Mouse (Mus musculus): ENCODE measurements around the gene Trim11. TPM values are rescaled to one million over a fixed set of nuclear protein-coding genes. Genes with fewer than 3 reads are reported as not detected.

Trim11 gene
- not detected in 2 replicates for polyA plus RNA-seq (2012; ENCODE audit: insufficient read depth, insufficient read length, low replicate concordance, missing spikeins)

GRCm38 (mm10) chr11:58978027-58978705 is at the start of gene Trim11:
Gene Trim11, plus strand, starts transcription at chr11:58978093.
- peak within 1 kb of the TSS; percentile 12; the same call in 1 of the 2 replicates for H3K27ac ChIP-seq (ENCODE audit: insufficient read depth, low read depth, low read length)
- WGBS, result under 1% methylated on average over 64 of the region's 64 CpGs
- H3K4me1 ChIP-seq (ENCODE audit: control insufficient read depth, insufficient read depth, low read length), result peaks cover 40% of the 10 kb centered on the region
- TF ChIP-seq CTCF (IDR thresholded peaks at IDR 0.05; ENCODE audit: insufficient read depth, low read depth, low read length) (no peak), POLR2A (IDR thresholded peaks at IDR 0.05; ENCODE audit: insufficient read depth, low read depth, low read length) (peak; percentile 50; the same call in 1 of the 2 replicates)
- peak within 1 kb of the TSS; percentile 68 for H3K4me3 ChIP-seq (ENCODE audit: insufficient read depth, low read depth, low read length)

GRCm38 (mm10) chr11:58929055-58929454 is 48.8 kb upstream of the Trim11 start:
- WGBS, result 77% methylated on average over 4 of the region's 4 CpGs

DNA sequence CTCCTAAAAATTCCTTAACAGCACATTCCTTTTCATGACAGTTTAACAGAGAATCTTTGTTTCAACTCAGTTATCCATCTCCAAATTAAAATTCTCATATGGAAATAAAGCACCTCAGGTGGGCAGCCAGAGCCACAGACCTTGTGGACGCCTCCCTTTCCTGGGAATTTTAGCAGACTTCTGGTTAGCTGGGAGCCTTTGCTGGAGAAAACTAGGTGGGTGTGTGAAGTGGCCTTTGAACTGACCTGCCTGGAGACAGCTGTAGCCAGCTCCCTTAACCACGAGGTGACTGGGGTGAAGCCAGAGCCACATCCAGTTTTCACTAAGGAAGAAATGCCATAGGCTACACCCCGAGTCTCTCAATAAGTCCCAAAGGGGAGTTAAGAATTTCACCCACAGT is 48.3 kb upstream of the Trim11 start:
- WGBS, result 64% methylated on average over 3 of the region's 3 CpGs
- Histone ChIP-seq H3K4me3 (ENCODE audit: insufficient read depth, low read depth, low read length) (no peak overlapping the region), H3K27ac (ENCODE audit: insufficient read depth, low read depth, low read length) (no peak overlapping the region), H3K4me1 (ENCODE audit: control insufficient read depth, insufficient read depth, low read length) (peaks cover 3% of the 10 kb centered on the region)
- TF ChIP-seq POLR2A (IDR thresholded peaks at IDR 0.05; ENCODE audit: insufficient read depth, low read depth, low read length) (no peak), CTCF (IDR thresholded peaks at IDR 0.05; ENCODE audit: insufficient read depth, low read depth, low read length) (no peak)

More at GRCm38 (mm10) chr11:58929055-58929454, 48.8 kb upstream of the Trim11 start:
- TF ChIP-seq POLR2A (IDR thresholded peaks at IDR 0.05; ENCODE audit: insufficient read depth, low read depth, low read length) (no peak), CTCF (IDR thresholded peaks at IDR 0.05; ENCODE audit: insufficient read depth, low read depth, low read length) (no peak)
- H3K4me3 ChIP-seq (ENCODE audit: insufficient read depth, low read depth, low read length), result no peak overlapping the region
- peaks cover 3% of the 10 kb centered on the region for H3K4me1 ChIP-seq (ENCODE audit: control insufficient read depth, insufficient read depth, low read length)
- no peak overlapping the region for H3K27ac ChIP-seq (ENCODE audit: insufficient read depth, low read depth, low read length)

DNA sequence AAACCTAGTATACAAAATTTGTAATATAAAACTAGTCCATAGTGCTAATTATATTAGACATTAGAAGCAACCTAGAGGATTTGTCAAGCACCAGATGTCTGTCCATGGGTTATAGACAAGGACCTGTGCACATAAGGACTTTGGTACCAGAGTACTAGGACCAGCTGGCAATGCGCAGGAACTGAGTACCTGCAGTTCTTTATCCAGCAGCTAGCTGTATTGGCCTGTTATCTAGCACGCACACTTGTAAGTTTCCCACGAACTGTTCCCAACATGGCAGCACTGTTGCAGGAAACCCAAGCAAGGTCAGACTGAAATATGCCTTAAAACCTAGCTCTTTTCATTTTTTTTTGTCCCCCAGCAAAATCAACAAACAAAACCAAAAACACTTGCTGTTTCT is 47.6 kb upstream of the Trim11 start:
- Histone ChIP-seq H3K4me1 (ENCODE audit: control insufficient read depth, insufficient read depth, low read length) (peaks cover 3% of the 10 kb centered on the region), H3K27ac (ENCODE audit: insufficient read depth, low read depth, low read length) (no peak overlapping the region), H3K4me3 (ENCODE audit: insufficient read depth, low read depth, low read length) (no peak overlapping the region)
- TF ChIP-seq CTCF (IDR thresholded peaks at IDR 0.05; ENCODE audit: insufficient read depth, low read depth, low read length), result no peak
- no peak for TF ChIP-seq POLR2A (IDR thresholded peaks at IDR 0.05; ENCODE audit: insufficient read depth, low read depth, low read length)
- 86% methylated on average over 3 of the region's 3 CpGs for WGBS

DNA sequence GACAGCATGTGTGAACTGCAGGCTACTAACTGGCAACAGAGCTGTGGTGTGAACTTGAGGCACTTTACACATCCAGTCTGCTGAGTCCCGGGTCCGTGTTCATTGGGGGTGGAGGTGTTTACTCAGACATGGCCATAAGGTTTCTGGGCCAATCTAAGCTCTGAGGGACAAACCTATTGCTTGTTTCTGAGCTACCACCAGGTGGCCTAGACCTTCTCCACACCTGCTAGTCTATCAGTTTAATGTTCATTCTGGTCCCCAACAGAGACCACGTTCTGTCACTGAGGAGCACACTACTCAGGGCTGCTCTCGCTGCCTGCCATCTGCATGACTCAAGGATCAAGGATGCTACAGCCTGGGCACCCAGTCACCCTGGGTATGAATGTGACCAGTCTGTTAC is 46.3 kb upstream of the Trim11 start:
- Histone ChIP-seq H3K4me3 (ENCODE audit: insufficient read depth, low read depth, low read length) (no peak overlapping the region), H3K27ac (ENCODE audit: insufficient read depth, low read depth, low read length) (no peak overlapping the region), H3K4me1 (ENCODE audit: control insufficient read depth, insufficient read depth, low read length) (peaks cover 8% of the 10 kb centered on the region)
- WGBS, result 69% methylated on average over 4 of the region's 4 CpGs
- no peak for TF ChIP-seq CTCF (IDR thresholded peaks at IDR 0.05; ENCODE audit: insufficient read depth, low read depth, low read length)
- TF ChIP-seq POLR2A (IDR thresholded peaks at IDR 0.05; ENCODE audit: insufficient read depth, low read depth, low read length), result no peak

- WGBS, result 1% methylated on average over 13 of the region's 13 CpGs
- TF ChIP-seq CTCF (IDR thresholded peaks at IDR 0.05; ENCODE audit: insufficient read depth, low read depth, low read length) (no peak), POLR2A (IDR thresholded peaks at IDR 0.05; ENCODE audit: insufficient read depth, low read depth, low read length) (no peak)
These were observed 40.0 kb upstream of the Trim11 start for GRCm38 (mm10) chr11:58937909-58938308.

GRCm38 (mm10) chr11:58938322-58939087 is 39.4 kb upstream of the Trim11 start, which contains the start of gene Rnf187:
Gene Rnf187, minus strand, starts transcription at chr11:58938916.
- TF ChIP-seq CTCF (IDR thresholded peaks at IDR 0.05; ENCODE audit: insufficient read depth, low read depth, low read length) (no peak), POLR2A (IDR thresholded peaks at IDR 0.05; ENCODE audit: insufficient read depth, low read depth, low read length) (peak; percentile 92)
- Histone ChIP-seq H3K4me3 (ENCODE audit: insufficient read depth, low read depth, low read length) (peak within 1 kb of the TSS; percentile 94), H3K4me1 (ENCODE audit: control insufficient read depth, insufficient read depth, low read length) (peaks cover 16% of the 10 kb centered on the region), H3K27ac (ENCODE audit: insufficient read depth, low read depth, low read length) (peak within 1 kb of the TSS; percentile 72)
- under 1% methylated on average over 95 of the region's 95 CpGs for WGBS

More at GRCm38 (mm10) chr11:58937909-58938308, 40.0 kb upstream of the Trim11 start:
- Histone ChIP-seq H3K4me1 (ENCODE audit: control insufficient read depth, insufficient read depth, low read length) (peaks cover 13% of the 10 kb centered on the region), H3K4me3 (ENCODE audit: insufficient read depth, low read depth, low read length) (peak overlapping the region; percentile 94), H3K27ac (ENCODE audit: insufficient read depth, low read depth, low read length) (peak overlapping the region; percentile 72; the same call in 1 of the 2 replicates)

- TF ChIP-seq POLR2A (IDR thresholded peaks at IDR 0.05; ENCODE audit: insufficient read depth, low read depth, low read length) (no peak), CTCF (IDR thresholded peaks at IDR 0.05; ENCODE audit: insufficient read depth, low read depth, low read length) (no peak)
- Histone ChIP-seq H3K4me1 (ENCODE audit: control insufficient read depth, insufficient read depth, low read length) (peaks cover 21% of the 10 kb centered on the region), H3K4me3 (ENCODE audit: insufficient read depth, low read depth, low read length) (peak overlapping the region; percentile 94), H3K27ac (ENCODE audit: insufficient read depth, low read depth, low read length) (peak overlapping the region; percentile 72)
- 6% methylated on average over 6 of the region's 6 CpGs for WGBS
These were observed 38.8 kb upstream of the Trim11 start for GRCm38 (mm10) chr11:58939088-58939439.

DNA sequence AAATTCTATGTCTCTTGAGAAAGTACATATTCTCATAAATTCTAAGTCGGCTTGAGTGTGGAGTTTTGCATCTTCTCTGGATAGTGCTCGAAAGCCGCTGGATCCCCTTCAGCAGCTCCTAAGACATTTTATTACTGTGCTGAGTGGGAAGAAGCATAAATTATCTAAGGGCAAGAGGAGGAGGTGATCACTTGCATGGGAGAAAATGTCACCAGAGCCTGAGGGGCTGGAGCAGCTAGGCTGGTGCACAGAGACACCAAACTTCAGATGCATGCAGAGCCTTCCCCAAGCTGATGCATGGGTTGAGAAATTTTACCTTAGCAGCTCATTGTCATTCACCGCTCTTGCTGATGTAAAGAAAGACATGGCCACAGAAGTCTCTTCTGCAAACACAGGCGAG is 33.8 kb upstream of the Trim11 start:
- Histone ChIP-seq H3K4me1 (ENCODE audit: control insufficient read depth, insufficient read depth, low read length) (peaks cover 17% of the 10 kb centered on the region), H3K27ac (ENCODE audit: insufficient read depth, low read depth, low read length) (0 out of 2 replicates have a peak overlapping the region, but pooled peaks have one; percentile 46), H3K4me3 (ENCODE audit: insufficient read depth, low read depth, low read length) (no peak overlapping the region)
- WGBS, result 47% methylated on average over 5 of the region's 5 CpGs
- TF ChIP-seq POLR2A (IDR thresholded peaks at IDR 0.05; ENCODE audit: insufficient read depth, low read depth, low read length) (no peak), CTCF (IDR thresholded peaks at IDR 0.05; ENCODE audit: insufficient read depth, low read depth, low read length) (no peak)

Measured in olfactory bulb, adult 2 months (tissue).